Mouse (Mus musculus): Measurements from ENCODE around the gene Cib3.

Cib3 gene

GRCm38 (mm10) chr8:72212751-72213150 lies at the start of gene Cib3:
Cib3 (minus strand) TSS chr8:72212837.
- DNase-seq (ENCODE audit: low spot score) = no peak

- DNase-seq (ENCODE audit: low spot score) = no peak
These were observed 49.2 kb upstream of the Cib3 start for GRCm38 (mm10) chr8:72261872-72262271.

- DNase-seq (ENCODE audit: low spot score) = no peak
These were observed 48.8 kb upstream of the Cib3 start for GRCm38 (mm10) chr8:72261431-72261830.

GRCm38 (mm10) chr8:72261019-72261418 lies 48.4 kb upstream of the Cib3 start:
- no peak for DNase-seq (ENCODE audit: low spot score)

GRCm38 (mm10) chr8:72260585-72260984 lies 47.9 kb upstream of the Cib3 start:
- DNase-seq (ENCODE audit: low spot score) = no peak

GRCm38 (mm10) chr8:72259862-72260261 lies 47.2 kb upstream of the Cib3 start:
- no peak for DNase-seq (ENCODE audit: low spot score)

- no peak for DNase-seq (ENCODE audit: low spot score)
These were observed 45.2 kb upstream of the Cib3 start for GRCm38 (mm10) chr8:72257902-72258238.

- DNase-seq (ENCODE audit: low spot score) = no peak
These were observed 44.7 kb upstream of the Cib3 start for GRCm38 (mm10) chr8:72257171-72257901.

GRCm38 (mm10) chr8:72244610-72245009 lies 32.0 kb upstream of the Cib3 start:
- no peak for DNase-seq (ENCODE audit: low spot score)

GRCm38 (mm10) chr8:72242226-72242625 lies 29.6 kb upstream of the Cib3 start:
- no peak for DNase-seq (ENCODE audit: low spot score)

GRCm38 (mm10) chr8:72240951-72241350 lies 28.3 kb upstream of the Cib3 start:
- no peak for DNase-seq (ENCODE audit: low spot score)

- no peak for DNase-seq (ENCODE audit: low spot score)
These were observed 27.7 kb upstream of the Cib3 start for GRCm38 (mm10) chr8:72240403-72240763.

- peak; percentile 89 for DNase-seq (ENCODE audit: low spot score)
These were observed 27.1 kb upstream of the Cib3 start, which contains the start of gene Ap1m1 for GRCm38 (mm10) chr8:72239499-72240402. Ap1m1 (plus strand) TSS chr8:72240018.

GRCm38 (mm10) chr8:72222656-72223055 lies 10.0 kb upstream of the Cib3 start:
- no peak for DNase-seq (ENCODE audit: low spot score)

- DNase-seq (ENCODE audit: low spot score) = no peak
These were observed 8.1 kb upstream of the Cib3 start for GRCm38 (mm10) chr8:72220758-72221157.

- DNase-seq (ENCODE audit: low spot score) = peak; percentile 50
These were observed 7.1 kb upstream of the Cib3 start, which contains the start of gene Fam32a for GRCm38 (mm10) chr8:72219541-72220363. Fam32a (plus strand) TSS chr8:72219730.

GRCm38 (mm10) chr8:72218781-72219540 lies 6.3 kb upstream of the Cib3 start:
- DNase-seq (ENCODE audit: low spot score) = no peak

- DNase-seq (ENCODE audit: low spot score) = no peak
These were observed 3.2 kb upstream of the Cib3 start for GRCm38 (mm10) chr8:72215871-72216270.

GRCm38 (mm10) chr8:72215060-72215459 lies 2.4 kb upstream of the Cib3 start:
- DNase-seq (ENCODE audit: low spot score) = no peak

- no peak for DNase-seq (ENCODE audit: low spot score)
These were observed 899 bp upstream of the Cib3 start, which contains the start of gene Gm11034 for GRCm38 (mm10) chr8:72213536-72213935. Gm11034 (minus strand) TSS chr8:72213636.

- no peak for DNase-seq (ENCODE audit: low spot score)
These were observed 791 bp downstream of the Cib3 start for GRCm38 (mm10) chr8:72211846-72212245.

All from urinary bladder, postnatal 10 days (tissue).